Mouse (Mus musculus) retina, adult 2 months (tissue): Measurements from ENCODE around the gene Ksr1.

Source experiments
- DNase-seq: peaks from one replicate; pipeline ENCODE4 v3.0.0-alpha.2; 2012; ENCODE audit warnings: low read depth, low spot score

Gene Ksr1

DNA sequence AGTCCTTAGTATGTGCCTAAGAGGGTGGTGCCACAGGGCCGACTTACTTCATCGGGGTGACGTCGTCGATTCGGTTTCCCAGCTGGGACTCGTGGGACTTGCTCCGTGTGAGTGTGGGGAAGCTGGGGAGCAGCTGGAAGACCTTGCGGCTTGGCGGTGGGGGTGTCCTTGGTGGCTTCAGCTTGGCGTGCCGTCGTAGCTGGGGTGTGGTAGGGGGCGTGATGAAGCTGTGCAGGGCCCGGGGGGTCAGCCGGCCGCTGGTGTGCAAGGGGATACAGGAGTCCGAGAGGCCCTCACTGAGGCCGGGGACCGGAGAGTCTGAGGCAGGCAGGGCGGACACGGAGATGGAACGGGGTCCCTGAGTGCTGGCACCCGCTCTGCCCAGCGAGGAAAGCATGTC is 101.4 kb downstream of the Ksr1 start:
- no peak for DNase-seq

DNA sequence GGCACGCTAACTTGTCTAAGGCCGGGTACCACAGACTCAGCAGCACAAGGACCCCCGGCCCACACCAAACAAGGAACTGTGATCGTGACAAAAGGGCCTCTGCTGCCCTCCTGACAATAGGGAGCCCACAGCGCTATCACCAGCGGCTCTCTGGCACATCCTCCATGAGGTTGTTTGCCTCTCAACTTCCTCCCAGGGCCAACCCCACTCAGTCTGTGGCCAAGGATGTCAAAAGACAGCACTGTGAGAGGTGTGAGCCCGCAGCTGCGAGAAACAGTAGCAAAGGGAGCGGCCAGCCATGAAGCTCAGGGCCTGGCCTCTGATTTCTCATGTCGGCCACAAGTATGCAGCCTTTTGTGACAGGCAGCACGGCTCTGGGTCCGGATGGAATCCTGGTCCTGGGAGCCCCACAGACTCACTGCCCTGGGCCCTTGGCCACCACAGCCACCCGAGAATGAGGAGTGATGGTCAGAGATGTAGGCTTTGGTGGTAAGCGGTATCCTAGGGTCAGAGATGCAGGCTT is 104.2 kb downstream of the Ksr1 start:
- DNase-seq: no peak

DNA sequence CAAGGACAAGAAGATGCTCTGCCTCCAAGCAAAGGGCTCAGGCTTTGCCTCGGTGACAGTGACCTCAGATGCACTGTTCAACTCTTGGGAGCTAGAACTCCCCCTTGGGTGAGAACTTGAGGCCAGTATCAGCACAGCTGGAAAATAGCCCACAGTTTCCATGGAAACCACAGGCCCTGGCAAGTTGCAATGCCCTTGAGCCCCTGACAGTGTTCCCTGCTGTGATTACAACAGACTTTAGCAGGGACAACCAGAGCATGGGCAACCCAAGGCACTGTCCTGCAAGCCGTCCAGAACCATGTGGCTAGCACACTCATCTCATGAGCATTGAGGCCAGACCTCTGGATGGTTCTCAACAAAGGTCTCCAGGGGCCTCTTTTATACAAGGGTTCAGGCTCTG is 106.7 kb downstream of the Ksr1 start:
- DNase-seq: no peak

DNA sequence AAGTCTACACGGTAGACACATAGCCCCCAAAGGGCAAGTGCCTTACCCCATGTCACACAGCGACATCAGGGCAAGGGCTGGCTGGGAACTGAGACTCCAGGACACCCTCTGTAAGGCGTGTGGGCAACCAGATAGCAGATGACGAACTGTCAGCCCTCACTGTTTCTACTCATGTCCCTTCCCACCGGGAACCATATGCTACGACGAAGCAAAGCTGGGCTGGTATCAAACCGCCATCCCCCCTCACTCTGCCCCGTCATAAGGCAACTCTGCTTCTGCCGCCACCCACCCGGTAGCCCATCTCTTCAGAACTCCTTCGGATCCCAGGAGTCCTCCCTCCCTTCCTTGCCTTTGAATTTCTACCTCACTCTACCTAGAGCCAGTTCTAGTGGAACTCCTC is 108.7 kb downstream of the Ksr1 start:
- no peak for DNase-seq

DNA sequence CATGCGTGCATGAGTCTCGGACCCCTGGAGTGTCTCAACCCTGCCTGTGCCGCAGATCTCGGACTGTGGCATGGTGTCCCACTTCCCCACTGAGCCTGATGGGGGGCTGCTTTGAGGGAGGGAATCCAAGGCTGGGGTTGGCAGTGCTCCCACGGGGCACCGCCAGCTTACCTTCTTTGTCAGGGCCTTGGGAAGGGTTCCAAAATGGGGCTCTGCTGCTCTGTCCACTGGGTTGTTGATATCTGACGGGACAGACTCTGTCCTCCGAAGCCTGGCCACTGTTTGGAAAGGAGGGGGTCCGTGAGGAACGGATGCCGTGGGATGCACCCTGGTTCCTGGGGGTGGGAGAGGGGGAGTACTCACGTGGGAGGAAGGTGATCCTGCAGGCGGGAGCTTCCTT is 109.9 kb downstream of the Ksr1 start:
- DNase-seq: no peak

DNA sequence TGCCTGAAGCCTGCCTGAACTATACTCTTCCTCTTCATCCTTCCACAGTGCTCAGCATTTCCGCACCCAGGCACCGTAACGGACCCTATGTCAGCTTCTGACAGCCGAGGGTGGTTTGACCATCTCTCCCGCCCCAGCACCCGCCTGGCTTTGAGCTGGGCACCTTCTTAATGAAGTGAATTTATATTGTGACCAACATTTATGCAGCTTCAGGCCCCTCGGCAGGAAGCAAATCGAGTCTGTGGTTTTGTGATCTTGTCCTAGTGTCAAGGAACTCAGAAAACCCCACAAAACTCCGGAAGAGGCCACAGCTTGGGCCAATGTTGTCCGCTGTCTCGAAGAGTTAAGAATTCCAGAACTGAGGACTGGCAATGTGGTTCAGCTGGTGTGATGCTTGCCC is 112.6 kb downstream of the Ksr1 start:
- no peak for DNase-seq

DNA sequence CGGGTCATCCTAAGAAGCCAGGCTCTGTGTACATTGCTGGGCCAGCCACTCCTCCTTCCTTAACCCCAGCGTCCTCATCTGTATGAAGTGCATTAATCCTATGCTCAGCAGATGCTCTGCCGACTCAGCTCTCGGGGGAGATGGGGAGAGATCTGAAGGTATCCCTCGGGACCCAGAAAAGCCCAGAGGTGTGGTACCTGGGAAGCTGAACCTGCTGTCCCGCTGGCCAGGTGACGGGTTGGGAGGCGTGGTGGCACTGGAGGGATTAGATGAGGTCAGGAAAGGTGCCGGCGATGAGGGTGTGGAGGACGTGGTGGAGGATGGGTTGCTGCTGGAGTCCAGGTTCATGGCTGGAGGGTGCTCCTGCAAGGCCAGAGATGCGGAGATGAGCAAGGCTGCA is 113.2 kb downstream of the Ksr1 start:
- no peak for DNase-seq

DNA sequence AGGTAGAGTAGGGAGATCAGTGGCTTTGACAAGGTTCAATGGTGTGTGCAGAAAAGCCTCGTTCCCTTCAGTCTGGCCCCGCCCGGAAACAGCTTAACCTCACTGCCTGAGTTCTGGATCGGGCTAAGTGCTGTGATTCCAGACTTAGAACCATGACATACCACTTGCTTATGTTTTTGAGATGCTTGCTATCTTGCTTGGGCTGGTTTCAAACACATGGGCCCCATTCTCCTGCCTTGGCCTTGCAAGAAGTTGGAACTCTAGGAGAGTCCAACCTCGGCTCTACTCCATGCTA is 114.8 kb downstream of the Ksr1 start:
- DNase-seq: no peak

DNA sequence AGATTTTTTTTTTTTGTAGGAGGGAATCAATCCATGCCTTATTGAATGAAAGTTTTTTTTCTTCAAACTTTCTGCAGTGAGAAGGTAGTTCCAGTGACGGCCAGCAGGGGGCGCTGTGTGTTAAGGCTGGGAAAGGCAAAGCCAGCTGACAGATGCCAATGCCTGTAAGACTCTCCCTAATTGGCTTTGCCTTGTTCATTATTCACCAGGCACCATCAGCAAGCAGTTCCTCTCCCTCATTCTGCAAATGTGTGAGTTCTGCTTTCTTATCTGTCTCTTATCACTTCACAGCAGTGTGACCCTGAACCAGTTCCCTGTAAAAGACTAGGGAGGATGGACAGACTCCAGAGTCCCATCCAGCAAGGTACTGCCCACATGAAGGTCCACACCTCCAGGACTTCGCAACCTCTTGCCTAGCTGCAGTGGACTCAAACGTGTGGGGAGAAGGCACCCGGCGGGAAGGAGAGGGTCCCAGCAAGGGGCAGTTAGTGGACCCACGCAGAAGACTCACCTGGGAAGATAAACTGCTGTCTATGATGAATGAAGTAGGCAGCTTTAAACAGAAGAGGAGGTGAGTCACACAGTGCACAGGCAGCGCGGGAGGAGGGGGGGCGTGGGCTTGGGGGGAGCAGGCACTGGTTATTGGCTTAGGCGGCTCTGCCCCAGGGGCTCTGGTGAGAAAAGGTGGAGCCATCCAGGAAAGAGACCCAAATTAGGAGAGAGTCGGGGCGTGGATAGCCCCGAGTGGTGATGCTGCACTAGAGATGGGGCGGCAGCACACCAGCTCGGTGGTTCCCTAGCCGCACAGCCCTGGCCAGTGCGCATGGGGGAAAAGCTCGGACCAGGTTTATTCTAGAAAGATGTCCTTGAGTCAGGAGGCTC is 115.4 kb downstream of the Ksr1 start:
- peak; percentile 66 for DNase-seq

DNA sequence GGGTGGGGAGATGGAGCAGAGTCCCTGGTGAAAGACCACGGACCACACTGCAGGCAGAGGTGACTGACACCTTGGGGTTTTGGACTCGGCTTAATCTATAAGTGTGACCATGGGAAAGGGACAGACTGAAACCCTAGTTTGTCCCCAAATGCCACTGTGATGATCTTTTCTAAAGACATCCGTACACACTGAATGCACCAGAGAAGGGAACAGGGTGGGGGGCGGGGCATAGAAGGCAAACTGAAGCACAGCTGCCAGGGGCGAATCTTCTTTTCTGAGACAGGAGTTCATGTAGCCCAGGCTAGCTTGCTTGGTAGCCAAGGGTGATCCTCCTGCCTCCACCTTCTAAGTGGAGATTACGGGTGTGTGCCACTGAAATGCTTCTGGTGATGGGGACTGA is 122.5 kb downstream of the Ksr1 start:
- DNase-seq: no peak

DNA sequence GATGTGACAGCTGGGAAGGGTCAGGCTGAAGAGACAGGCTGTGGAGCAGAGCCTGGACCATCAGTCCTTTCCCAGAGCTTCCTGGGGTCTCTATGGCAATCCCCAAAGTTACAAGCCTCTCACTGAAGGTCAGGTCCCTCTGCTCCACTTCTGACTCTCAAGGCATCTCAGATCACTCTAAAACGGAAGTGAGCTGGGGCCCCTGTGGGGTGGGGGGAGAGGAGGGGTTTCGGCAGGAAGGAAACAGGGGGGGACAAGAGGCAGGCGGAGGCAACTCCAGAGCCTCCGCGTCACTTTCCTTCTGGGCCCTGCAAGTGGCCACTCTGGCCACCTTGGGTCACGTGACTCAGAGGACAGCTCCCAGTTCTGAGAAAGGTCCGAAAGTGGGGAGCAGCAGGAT is 122.9 kb downstream of the Ksr1 start:
- DNase-seq: no peak

DNA sequence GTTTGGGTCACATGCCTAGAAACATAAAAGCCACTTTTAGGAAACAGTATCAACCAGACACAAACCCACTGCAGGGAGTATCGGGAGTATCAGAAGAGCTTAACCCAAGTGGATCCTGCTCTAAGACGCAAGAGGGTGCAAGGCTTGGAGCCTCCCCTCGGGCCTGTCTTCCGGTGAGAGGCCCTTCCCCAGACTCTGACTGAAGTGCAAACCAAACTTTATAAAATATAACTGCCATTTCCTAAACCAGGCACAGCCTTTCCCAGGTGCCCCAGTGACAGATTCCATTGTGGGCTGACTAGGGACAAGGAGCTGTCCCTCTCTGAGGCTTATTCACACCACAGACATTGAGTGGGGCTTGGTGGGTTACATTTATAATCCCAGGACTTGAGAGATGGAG is 123.4 kb downstream of the Ksr1 start:
- no peak for DNase-seq

DNA sequence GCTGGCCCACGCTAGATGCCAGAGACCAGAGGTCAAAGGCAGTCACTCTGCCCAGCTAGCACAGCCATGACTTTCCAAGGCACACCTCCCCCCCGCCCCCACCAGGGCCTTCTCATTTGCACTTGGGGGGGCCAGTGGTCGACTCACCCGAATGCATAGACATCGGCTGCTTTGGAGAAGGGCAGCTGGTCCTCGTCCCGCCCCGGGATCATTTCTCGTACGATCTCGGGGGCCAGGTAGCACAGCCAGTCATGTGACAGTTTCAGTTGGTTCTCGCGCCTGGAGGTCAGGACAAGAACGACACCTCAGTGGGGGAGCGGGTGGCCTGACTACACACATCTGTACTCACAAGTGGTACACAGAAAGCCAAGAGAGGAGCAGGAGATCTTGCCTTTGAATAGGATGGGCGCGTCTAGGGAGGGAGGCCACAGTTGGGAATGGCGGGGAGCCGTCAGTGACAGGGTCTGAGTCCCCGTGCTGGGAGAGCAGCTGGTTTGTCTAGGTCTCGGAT is 125.6 kb downstream of the Ksr1 start:
- DNase-seq: no peak

DNA sequence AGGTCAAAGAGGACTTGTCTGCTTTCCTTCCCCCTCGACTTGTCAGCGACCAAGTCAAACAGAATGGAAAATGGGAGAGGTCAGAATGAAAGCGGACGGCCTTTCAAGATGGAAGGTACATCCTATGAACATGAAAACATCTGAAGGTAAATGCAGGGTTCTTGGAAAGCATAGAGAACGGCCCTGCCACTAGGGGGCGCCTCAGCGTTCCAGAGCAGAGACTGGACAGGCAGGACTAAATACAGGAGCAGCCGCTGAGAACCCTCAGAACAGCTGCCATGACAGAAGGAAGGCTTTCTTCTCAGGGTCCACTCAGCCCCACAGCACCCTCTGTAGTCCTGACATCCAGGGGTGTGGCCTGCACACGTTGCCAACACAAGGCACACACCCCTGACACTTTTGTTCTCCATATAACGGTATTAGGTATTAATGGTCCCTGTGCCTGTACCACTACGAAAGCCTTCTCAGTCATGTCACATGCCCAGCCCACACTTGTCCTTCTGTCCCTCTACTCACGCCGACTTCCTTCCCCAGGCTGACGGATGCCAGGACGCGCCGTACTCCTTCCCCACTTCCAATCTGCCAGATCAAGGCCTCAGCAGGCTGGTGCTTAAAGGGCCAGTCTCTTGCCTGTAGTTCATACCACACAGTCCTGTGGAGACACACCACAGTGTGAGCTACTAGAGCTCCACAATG is 126.2 kb downstream of the Ksr1 start:
- no peak for DNase-seq

DNA sequence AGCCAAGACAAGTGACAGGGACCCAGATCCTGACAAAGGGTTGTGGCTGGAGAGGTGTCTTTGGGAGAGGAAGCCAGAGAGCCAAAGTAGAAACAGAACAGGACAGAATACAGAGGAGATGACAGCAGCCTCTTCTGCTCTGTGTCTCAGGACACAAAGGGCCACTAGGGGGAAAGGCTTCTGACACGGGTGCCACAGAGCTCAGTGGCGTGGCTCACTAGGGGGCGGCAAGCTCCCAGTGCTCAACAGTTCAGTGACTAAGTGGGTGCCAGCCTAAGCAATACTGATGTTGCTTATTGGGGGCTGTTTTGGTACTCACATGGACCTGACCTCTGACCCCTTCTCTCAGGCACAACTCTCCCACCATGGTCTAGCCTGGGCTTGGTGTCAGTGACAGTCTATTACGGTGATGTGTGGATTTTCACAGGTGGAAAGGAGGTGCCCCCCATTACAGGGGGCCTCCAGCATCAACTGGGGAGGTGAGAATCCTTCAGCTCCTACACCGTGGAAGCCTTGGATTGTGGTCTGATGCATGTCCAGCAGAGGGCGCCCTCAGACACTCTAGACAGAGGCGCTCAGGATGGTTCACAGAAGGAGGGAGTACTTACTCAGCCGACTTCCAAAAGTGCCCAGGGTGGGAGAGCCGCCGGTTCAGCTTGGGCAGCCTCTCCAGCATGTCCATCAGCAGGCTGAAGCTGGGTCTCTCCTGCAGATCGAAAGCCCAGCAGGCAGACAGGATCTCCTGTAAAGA is 127.1 kb downstream of the Ksr1 start:
- DNase-seq: peak; percentile 59

DNA sequence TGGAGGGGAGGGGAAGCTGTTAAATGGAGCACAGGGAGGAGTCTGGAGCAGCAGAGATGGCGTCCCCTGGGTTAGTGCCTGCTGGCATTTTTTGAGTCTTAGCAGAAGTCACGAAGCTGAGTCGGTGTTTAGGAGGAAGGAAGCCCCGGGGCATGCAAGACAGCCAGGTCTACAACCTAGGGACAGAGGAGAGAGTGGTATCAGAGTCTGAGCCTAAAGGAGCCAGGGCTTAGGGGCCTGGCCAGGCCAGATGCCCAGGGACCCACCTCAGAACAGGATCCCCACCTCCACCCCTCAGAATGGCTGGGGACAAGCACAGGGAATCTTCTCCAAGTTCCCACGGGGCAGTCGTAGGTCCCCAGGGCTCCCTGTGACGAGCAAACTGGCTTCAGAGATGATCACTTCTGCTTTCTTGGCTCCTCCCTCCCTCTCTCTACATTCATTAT is 129.0 kb downstream of the Ksr1 start:
- no peak for DNase-seq

DNA sequence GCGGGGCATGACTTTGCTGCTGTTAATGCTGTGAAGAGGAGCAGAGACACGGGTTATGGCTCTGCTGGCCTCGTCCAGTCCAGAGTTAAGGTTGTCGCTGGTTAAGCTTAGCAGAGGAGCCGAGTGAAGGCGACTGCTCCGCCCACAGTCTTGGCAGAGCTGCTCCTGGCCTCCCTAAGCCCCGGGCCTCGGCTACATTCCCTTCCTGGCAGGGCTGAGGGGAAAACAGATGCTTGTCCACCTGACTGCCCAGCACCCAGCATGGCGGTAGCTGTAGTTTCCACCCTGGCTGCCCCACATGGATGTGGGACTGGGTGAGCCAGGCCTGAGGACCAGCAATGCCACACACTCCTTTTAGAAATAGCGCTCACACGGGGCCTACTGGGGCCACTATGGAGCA is 130.0 kb downstream of the Ksr1 start:
- DNase-seq: no peak

DNA sequence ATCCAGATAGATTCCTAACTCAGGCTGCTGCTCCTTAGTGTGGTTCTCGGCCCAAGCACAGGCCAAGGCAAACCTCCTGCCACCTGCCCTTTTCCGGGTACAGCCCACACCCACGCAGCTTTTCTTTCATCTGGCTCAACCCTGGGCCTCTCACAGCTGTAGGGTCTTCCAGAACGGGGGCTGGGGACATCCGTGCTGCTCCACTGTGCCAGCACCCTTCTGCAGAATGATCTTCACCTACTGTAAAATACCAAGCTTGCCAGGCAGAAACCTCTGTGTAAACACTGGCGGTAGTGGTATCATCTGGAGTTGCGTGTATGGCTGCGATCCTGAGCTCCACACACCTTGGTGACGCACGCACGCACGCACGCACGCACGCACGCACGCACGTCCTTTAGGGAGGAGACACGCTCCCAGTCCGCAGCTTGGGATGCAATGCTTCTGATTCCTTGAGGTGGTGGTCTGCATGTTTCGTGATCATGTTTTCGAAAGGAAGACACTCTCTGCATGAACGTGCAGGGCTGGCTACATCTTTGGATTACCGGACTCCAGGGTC is 130.5 kb downstream of the Ksr1 start:
- no peak for DNase-seq

DNA sequence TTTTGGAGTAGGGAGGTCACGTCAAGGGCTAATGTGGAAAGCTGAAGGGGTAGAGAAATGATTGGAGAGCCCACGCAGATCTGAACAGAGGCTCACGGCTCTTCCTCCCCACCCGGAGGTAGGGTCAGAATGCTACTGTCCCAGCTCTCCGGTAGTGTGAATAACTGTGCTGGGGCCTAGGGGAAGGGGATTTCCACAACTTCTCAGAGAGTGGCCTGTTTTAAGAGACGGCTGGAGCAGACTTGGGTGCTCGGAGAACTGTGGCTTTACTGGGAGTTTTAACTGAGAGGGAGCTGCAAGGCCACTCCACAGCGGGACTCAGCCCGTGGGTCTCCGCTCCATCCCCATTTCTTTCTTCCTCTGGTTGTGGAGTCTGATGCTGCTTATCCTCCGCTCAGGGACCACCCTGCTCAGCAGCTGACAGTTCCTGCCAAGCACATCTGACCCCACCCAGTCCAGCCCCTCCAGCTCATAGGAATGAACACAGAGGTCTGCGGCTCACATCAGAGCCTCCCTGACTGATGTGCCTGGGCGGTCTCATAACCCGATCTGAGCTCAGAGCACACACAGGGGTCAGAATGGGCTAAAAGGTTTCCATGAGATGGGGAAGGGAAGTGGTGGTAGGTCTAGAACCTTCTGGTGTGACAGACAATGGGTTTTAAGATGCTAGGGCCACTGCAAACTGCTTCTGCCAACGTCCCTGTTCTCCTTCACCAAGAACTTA is 131.4 kb downstream of the Ksr1 start:
- no peak for DNase-seq

DNA sequence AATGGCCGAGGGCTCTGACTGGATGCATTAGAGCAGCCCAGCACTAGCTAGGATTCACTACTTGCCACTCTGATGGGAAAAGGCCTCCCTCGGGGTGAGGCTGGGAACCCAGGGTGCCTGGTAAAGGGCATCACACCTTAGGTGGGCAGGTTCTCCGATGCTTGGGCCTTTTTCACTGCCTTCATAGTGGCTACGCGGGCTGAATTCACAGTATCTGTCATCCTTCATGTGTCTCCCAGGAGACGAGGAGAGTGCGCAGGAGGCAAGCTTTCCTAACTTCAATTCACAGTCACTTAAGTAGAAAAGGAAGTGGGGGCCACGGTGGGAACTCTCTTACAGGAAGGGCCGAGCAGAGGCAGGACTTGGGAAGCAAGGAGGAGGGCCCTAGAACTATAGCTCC is 132.4 kb downstream of the Ksr1 start:
- no peak for DNase-seq

DNA sequence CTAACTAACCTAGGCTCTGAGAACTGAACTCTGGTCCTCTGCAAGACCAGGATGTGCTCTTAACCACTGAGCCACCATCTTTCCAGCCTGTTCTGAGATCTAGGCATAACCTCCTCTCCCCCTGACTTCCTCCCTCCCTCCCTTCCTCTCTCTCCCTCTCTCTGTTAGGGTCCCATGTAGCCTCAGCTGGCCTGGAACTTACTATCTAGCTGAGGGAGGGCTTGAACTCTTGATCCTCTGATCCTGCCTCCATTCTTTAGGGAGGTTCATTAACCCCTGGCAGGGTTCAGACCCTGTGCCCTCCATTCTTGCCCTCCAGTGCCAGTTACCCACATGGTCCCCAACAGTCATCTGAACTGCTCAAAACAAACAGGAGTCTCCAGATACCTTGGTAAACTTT is 133.2 kb downstream of the Ksr1 start:
- DNase-seq: no peak
